Mouse (Mus musculus): ENCODE results near the gene Sh3pxd2a.
"Not testable (repeated sequence)": the region's sequence is repeated elsewhere in the genome, so short reads cannot be mapped to it uniquely, and the experiment has no call there.

Sh3pxd2a gene

GRCm38 (mm10) chr19:47402544-47402943 is 61.7 kb downstream of the Sh3pxd2a start:
- H3K9me3 ChIP-seq (ENCODE audit: low read length): no peaks in the 10 kb centered on the region
- H3K4me3 ChIP-seq (replicated peaks; ENCODE audit: low read length): peak overlapping the region; percentile 45; the same call in 1 of the 2 replicates
- no peak for TF ChIP-seq POU5F1 (IDR thresholded peaks at IDR 0.05; ENCODE audit: borderline replicate concordance, low read length)
- no peak for TF ChIP-seq CTCF (conservative IDR thresholded peaks at IDR 0.05; ENCODE audit: low read length)
- TF ChIP-seq NANOG (IDR thresholded peaks at IDR 0.05; ENCODE audit: borderline replicate concordance, low read length): no peak
- H3K36me3 ChIP-seq (ENCODE audit: insufficient read depth, low read length): peaks cover under 1% of the 10 kb centered on the region; the same call in 1 of the 2 replicates
- peaks cover 82% of the 10 kb centered on the region for H3K4me1 ChIP-seq (replicated peaks; ENCODE audit: low read depth, low read length)
- no peaks in the 10 kb centered on the region for H3K27me3 ChIP-seq (ENCODE audit: insufficient read depth, low read length)

- TF ChIP-seq POU5F1 (IDR thresholded peaks at IDR 0.05; ENCODE audit: borderline replicate concordance, low read length): no peak
- H3K36me3 ChIP-seq (ENCODE audit: insufficient read depth, low read length): peaks cover 5% of the 10 kb centered on the region; the same call in 1 of the 2 replicates
- peaks cover 67% of the 10 kb centered on the region for H3K4me1 ChIP-seq (replicated peaks; ENCODE audit: low read depth, low read length)
- no peaks in the 10 kb centered on the region for H3K27me3 ChIP-seq (ENCODE audit: insufficient read depth, low read length)
- no peaks in the 10 kb centered on the region for H3K9me3 ChIP-seq (ENCODE audit: low read length)
- H3K4me3 ChIP-seq (replicated peaks; ENCODE audit: low read length): no peak overlapping the region
Measured at GRCm38 (mm10) chr19:47399709-47400108, 64.5 kb downstream of the Sh3pxd2a start.

- no peak for TF ChIP-seq POU5F1 (IDR thresholded peaks at IDR 0.05; ENCODE audit: borderline replicate concordance, low read length)
- no peak for TF ChIP-seq CTCF (conservative IDR thresholded peaks at IDR 0.05; ENCODE audit: low read length)
- no peak for TF ChIP-seq NANOG (IDR thresholded peaks at IDR 0.05; ENCODE audit: borderline replicate concordance, low read length)
- H3K9me3 ChIP-seq (ENCODE audit: low read length): no peaks in the 10 kb centered on the region
- peaks cover 5% of the 10 kb centered on the region; the same call in 1 of the 2 replicates for H3K36me3 ChIP-seq (ENCODE audit: insufficient read depth, low read length)
- H3K4me3 ChIP-seq (replicated peaks; ENCODE audit: low read length): 0 out of 2 replicates have a peak overlapping the region, but pooled peaks have one; percentile 58
- no peaks in the 10 kb centered on the region for H3K27me3 ChIP-seq (ENCODE audit: insufficient read depth, low read length)
- H3K4me1 ChIP-seq (replicated peaks; ENCODE audit: low read depth, low read length): peaks cover 63% of the 10 kb centered on the region
Measured at GRCm38 (mm10) chr19:47399029-47399428, 65.2 kb downstream of the Sh3pxd2a start.

GRCm38 (mm10) chr19:47397882-47398671 is 66.1 kb downstream of the Sh3pxd2a start:
- peaks cover 5% of the 10 kb centered on the region; the same call in 1 of the 2 replicates for H3K36me3 ChIP-seq (ENCODE audit: insufficient read depth, low read length)
- peaks cover 60% of the 10 kb centered on the region for H3K4me1 ChIP-seq (replicated peaks; ENCODE audit: low read depth, low read length)
- TF ChIP-seq NANOG (IDR thresholded peaks at IDR 0.05; ENCODE audit: borderline replicate concordance, low read length) (no peak), CTCF (conservative IDR thresholded peaks at IDR 0.05; ENCODE audit: low read length) (no peak), POU5F1 (IDR thresholded peaks at IDR 0.05; ENCODE audit: borderline replicate concordance, low read length) (no peak)
- no peaks in the 10 kb centered on the region for H3K27me3 ChIP-seq (ENCODE audit: insufficient read depth, low read length)
- peak overlapping the region; percentile 58 for H3K4me3 ChIP-seq (replicated peaks; ENCODE audit: low read length)
- no peaks in the 10 kb centered on the region for H3K9me3 ChIP-seq (ENCODE audit: low read length)

- TF ChIP-seq NANOG (IDR thresholded peaks at IDR 0.05; ENCODE audit: borderline replicate concordance, low read length): no peak
- TF ChIP-seq CTCF (conservative IDR thresholded peaks at IDR 0.05; ENCODE audit: low read length): no peak
- TF ChIP-seq POU5F1 (IDR thresholded peaks at IDR 0.05; ENCODE audit: borderline replicate concordance, low read length): no peak
- no peaks in the 10 kb centered on the region for H3K27me3 ChIP-seq (ENCODE audit: insufficient read depth, low read length)
- no peak overlapping the region for H3K4me3 ChIP-seq (replicated peaks; ENCODE audit: low read length)
- peaks cover 22% of the 10 kb centered on the region for H3K9me3 ChIP-seq (ENCODE audit: low read length)
- peaks cover 38% of the 10 kb centered on the region for H3K4me1 ChIP-seq (replicated peaks; ENCODE audit: low read depth, low read length)
- H3K36me3 ChIP-seq (ENCODE audit: insufficient read depth, low read length): peaks cover 14% of the 10 kb centered on the region
Measured at GRCm38 (mm10) chr19:47395338-47395737, 68.9 kb downstream of the Sh3pxd2a start.

GRCm38 (mm10) chr19:47394781-47395180 is 69.4 kb downstream of the Sh3pxd2a start:
- peaks cover 38% of the 10 kb centered on the region for H3K4me1 ChIP-seq (replicated peaks; ENCODE audit: low read depth, low read length)
- H3K4me3 ChIP-seq (replicated peaks; ENCODE audit: low read length); H3K27me3 ChIP-seq (ENCODE audit: insufficient read depth, low read length): not testable (repeated sequence)
- H3K36me3 ChIP-seq (ENCODE audit: insufficient read depth, low read length): peaks cover 14% of the 10 kb centered on the region
- H3K9me3 ChIP-seq (ENCODE audit: low read length): peaks cover 22% of the 10 kb centered on the region

- no peak for TF ChIP-seq NANOG (IDR thresholded peaks at IDR 0.05; ENCODE audit: borderline replicate concordance, low read length)
- no peak for TF ChIP-seq POU5F1 (IDR thresholded peaks at IDR 0.05; ENCODE audit: borderline replicate concordance, low read length)
- no peak for TF ChIP-seq CTCF (conservative IDR thresholded peaks at IDR 0.05; ENCODE audit: low read length)
- Histone ChIP-seq H3K27me3 (ENCODE audit: insufficient read depth, low read length) (no peaks in the 10 kb centered on the region), H3K4me1 (replicated peaks; ENCODE audit: low read depth, low read length) (peaks cover 33% of the 10 kb centered on the region), H3K36me3 (ENCODE audit: insufficient read depth, low read length) (peaks cover 9% of the 10 kb centered on the region), H3K9me3 (ENCODE audit: low read length) (peaks cover 22% of the 10 kb centered on the region), H3K4me3 (replicated peaks; ENCODE audit: low read length) (no peak overlapping the region)
Measured at GRCm38 (mm10) chr19:47390878-47391277, 73.3 kb downstream of the Sh3pxd2a start.

GRCm38 (mm10) chr19:47387887-47388286 is 76.3 kb downstream of the Sh3pxd2a start:
- no peak for TF ChIP-seq POU5F1 (IDR thresholded peaks at IDR 0.05; ENCODE audit: borderline replicate concordance, low read length)
- no peak for TF ChIP-seq CTCF (conservative IDR thresholded peaks at IDR 0.05; ENCODE audit: low read length)
- no peak for TF ChIP-seq NANOG (IDR thresholded peaks at IDR 0.05; ENCODE audit: borderline replicate concordance, low read length)
- H3K9me3 ChIP-seq (ENCODE audit: low read length): peaks cover 20% of the 10 kb centered on the region
- peaks cover 9% of the 10 kb centered on the region for H3K36me3 ChIP-seq (ENCODE audit: insufficient read depth, low read length)
- no peaks in the 10 kb centered on the region for H3K27me3 ChIP-seq (ENCODE audit: insufficient read depth, low read length)
- peaks cover 52% of the 10 kb centered on the region for H3K4me1 ChIP-seq (replicated peaks; ENCODE audit: low read depth, low read length)
- H3K4me3 ChIP-seq (replicated peaks; ENCODE audit: low read length): no peak overlapping the region

- no peaks in the 10 kb centered on the region for H3K27me3 ChIP-seq (ENCODE audit: insufficient read depth, low read length)
- H3K4me3 ChIP-seq (replicated peaks; ENCODE audit: low read length): no peak overlapping the region
- peaks cover 15% of the 10 kb centered on the region for H3K9me3 ChIP-seq (ENCODE audit: low read length)
- TF ChIP-seq NANOG (IDR thresholded peaks at IDR 0.05; ENCODE audit: borderline replicate concordance, low read length) (no peak), POU5F1 (IDR thresholded peaks at IDR 0.05; ENCODE audit: borderline replicate concordance, low read length) (no peak), CTCF (conservative IDR thresholded peaks at IDR 0.05; ENCODE audit: low read length) (no peak)
- H3K4me1 ChIP-seq (replicated peaks; ENCODE audit: low read depth, low read length): peaks cover 52% of the 10 kb centered on the region
- H3K36me3 ChIP-seq (ENCODE audit: insufficient read depth, low read length): peaks cover 7% of the 10 kb centered on the region
Measured at GRCm38 (mm10) chr19:47387395-47387794, 76.8 kb downstream of the Sh3pxd2a start.
